Mouse (Mus musculus) B cell, adult (primary cell): Measurements from ENCODE around the gene Ggt7. TPM values are rescaled to one million over a fixed set of nuclear protein-coding genes. Genes with fewer than 3 reads are reported as not detected.

Experiments used
- total RNA-seq: library from RNA; stranded (reverse); gene quantifications from 4 replicates; pipeline ENCODE4 v1.2.4, GENCODE M21; 2023; ENCODE audit not compliant: inconsistent age

Ggt7 gene
- 0.45 to 1.1 TPM in 2 of 4 replicates, not detected in the others for total RNA-seq

DNA sequence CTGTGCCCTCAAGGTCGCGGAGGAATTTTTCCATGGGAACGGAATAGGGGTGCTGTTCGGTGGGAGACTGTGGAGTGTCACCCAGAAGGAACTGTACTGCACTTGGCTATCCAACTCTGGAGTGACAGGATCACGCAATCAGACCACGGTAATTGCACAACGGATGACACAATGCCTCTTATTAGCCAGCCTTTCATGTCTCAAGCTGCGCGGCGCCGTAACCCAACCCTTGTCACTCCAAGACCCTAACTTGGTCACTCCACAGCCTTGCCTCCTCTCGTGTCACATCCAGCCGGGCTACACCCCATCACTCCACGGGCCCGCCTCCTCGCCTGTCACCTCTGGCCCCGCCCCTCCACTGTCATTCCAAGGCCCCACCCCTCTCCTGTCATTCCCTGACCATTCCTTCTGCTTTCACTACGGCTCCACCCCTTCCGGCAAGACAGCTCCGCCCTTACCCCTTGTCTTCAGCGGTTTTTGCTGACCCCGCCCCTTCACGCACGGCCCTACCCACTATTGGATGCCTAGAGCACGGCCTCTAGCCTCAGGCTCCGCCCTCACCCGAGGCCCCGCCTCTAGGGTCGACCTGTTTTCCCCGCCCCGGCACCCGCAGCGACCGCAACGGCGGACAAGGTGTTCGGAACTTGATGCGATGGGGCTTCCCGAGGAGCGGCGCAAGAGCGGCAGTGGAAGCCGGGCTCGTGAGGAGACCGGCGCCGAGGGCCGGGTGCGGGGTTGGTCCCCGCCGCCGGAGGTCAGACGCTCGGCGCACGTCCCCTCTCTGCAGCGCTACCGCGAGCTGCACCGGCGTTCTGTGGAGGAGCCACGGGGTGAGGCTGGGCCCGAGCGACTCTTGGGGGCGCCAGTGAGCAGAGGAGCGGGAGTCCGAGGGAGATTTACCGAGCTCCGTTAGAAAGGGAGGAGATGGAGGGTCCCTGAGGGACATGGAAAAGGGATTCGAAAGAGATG lies at the start of gene Ggt7, which contains the start of gene Acss2:
TSS of gene Ggt7 (minus strand) at position 783 of the 969 bp plus-strand sequence.
TSS of gene Acss2 (plus strand) at position 494 of the 969 bp plus-strand sequence.

DNA sequence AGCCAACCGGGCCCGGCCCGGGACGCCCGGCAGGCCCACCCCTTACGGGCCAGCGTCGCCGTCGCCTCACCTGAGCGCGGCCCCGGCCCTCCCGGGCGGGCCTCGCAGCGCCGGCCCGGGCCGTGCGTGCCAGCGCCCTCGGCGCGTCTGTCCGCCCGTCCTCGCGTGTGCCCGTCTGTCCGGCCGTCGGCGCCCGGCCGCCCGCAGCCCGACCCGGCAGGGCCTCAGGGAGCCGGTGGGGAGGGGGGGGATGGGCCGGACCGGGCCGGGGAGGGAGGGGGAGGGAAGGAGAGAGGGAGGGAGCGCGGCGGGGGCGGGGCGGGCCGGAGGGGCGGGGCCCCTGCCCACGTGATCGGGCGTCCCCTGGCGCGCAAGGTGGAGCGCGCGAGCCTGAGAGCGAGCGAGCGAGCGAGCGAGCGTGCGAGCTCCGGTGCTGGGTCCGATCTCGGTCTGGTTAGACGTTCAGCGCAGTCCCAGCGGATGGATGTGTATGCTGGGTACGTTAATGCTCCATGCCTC lies 44.4 kb downstream of the Ggt7 start, which contains the start of gene Ncoa6:
TSS of gene Ncoa6 (minus strand) at position 325 of the 519 bp plus-strand sequence.

Other genes with a start within 250 kb of the Ggt7 start
- 32.7 to 43.3 TPM (median 37.9 TPM) in 4 replicates for gene Map1lc3a, start 241.9 kb downstream of the Ggt7 start, total RNA-seq
- gene Pigu, start 160.8 kb downstream of the Ggt7 start, total RNA-seq = 20.3 to 28.3 TPM (median 25.0 TPM) in 4 replicates
- 362 to 414 TPM (median 403 TPM) in 4 replicates for gene Trp53inp2, start 137.2 kb downstream of the Ggt7 start, total RNA-seq
- 57.2 to 64.8 TPM (median 61.7 TPM) in 4 replicates for gene Ncoa6, start 44.3 kb downstream of the Ggt7 start, total RNA-seq
- gene Acss2, start 289 bp downstream of the Ggt7 start, total RNA-seq = 2.5 to 4.5 TPM (median 3.1 TPM) in 4 replicates
- gene Gss, start 74.6 kb upstream of the Ggt7 start, total RNA-seq = 8.4 to 13.3 TPM (median 11.0 TPM) in 4 replicates
- not detected in 4 replicates for gene Myh7b, start 93.0 kb upstream of the Ggt7 start, total RNA-seq
- gene Trpc4ap, start 174.1 kb upstream of the Ggt7 start, total RNA-seq = 151 to 173 TPM (median 162 TPM) in 4 replicates
- gene Edem2, start 211.2 kb upstream of the Ggt7 start, total RNA-seq = 34.6 to 41.1 TPM (median 37.6 TPM) in 4 replicates
- not detected in 4 replicates for gene Gm17581, start 217.6 kb upstream of the Ggt7 start, total RNA-seq
- gene Procr, start 232.9 kb upstream of the Ggt7 start, total RNA-seq = not detected in 4 replicates